Mouse (Mus musculus): ENCODE data around the gene Lmf2. TPM values are rescaled to one million over a fixed set of nuclear protein-coding genes. Genes with fewer than 3 reads are reported as not detected.

Gene Lmf2
- polyA plus RNA-seq, 1 experiment from 2014 or later = 26.8 TPM

GRCm38 (mm10) chr15:89307461-89307860 is 48.0 kb downstream of the Lmf2 start:
- H3K4me1 ChIP-seq (replicated peaks; ENCODE audit: control insufficient read depth, insufficient read depth, low read length) = no peaks in the 10 kb centered on the region
- H3K4me2 ChIP-seq (replicated peaks; ENCODE audit: low read depth, low read length) = no peak overlapping the region
- H3K27ac ChIP-seq (ENCODE audit: low read depth, low read length) = no peak overlapping the region
- peaks cover 3% of the 10 kb centered on the region for H3K36me3 ChIP-seq (ENCODE audit: control insufficient read depth, insufficient read depth, low read length)
- no peaks in the 10 kb centered on the region for H3K27me3 ChIP-seq (ENCODE audit: control insufficient read depth, insufficient read depth, low read length)
- WGBS = 93% methylated on average over 13 of the region's 13 CpGs
- DNase-seq (ENCODE audit: low spot score) (no peak), ATAC-seq (ENCODE audit: low FRiP score) (no peak)
- no peaks in the 10 kb centered on the region for H3K9me3 ChIP-seq (ENCODE audit: control insufficient read depth, low read length)
- no peak overlapping the region for H3K4me3 ChIP-seq (ENCODE audit: low read depth, low read length)
- H3K9ac ChIP-seq (ENCODE audit: low read depth, low read length) = no peak overlapping the region

- Histone ChIP-seq H3K27me3 (ENCODE audit: control insufficient read depth, insufficient read depth, low read length) (no peaks in the 10 kb centered on the region), H3K4me2 (replicated peaks; ENCODE audit: low read depth, low read length) (no peak overlapping the region), H3K27ac (ENCODE audit: low read depth, low read length) (no peak overlapping the region), H3K9me3 (ENCODE audit: control insufficient read depth, low read length) (no peaks in the 10 kb centered on the region), H3K36me3 (ENCODE audit: control insufficient read depth, insufficient read depth, low read length) (peaks cover 7% of the 10 kb centered on the region), H3K9ac (ENCODE audit: low read depth, low read length) (no peak overlapping the region), H3K4me3 (ENCODE audit: low read depth, low read length) (no peak overlapping the region), H3K4me1 (replicated peaks; ENCODE audit: control insufficient read depth, insufficient read depth, low read length) (no peaks in the 10 kb centered on the region)
- ATAC-seq (ENCODE audit: low FRiP score) (no peak), DNase-seq (ENCODE audit: low spot score) (no peak)
- WGBS = 77% methylated on average over 1 of the region's 1 CpGs
Observed at GRCm38 (mm10) chr15:89305966-89306365, 49.5 kb downstream of the Lmf2 start.

Other genes with a start within 250 kb of the Lmf2 start
- 17.5 and 17.6 TPM in 2 replicates for gene Tubgcp6, start 232.5 kb downstream of the Lmf2 start, polyA plus RNA-seq (2014; fragmentation: Nextera tagmentation; extraction: Ambion mirVana)
- 9.4 and 10.7 TPM in 2 replicates for gene Hdac10, start 227.0 kb downstream of the Lmf2 start, polyA plus RNA-seq (2014; fragmentation: Nextera tagmentation; extraction: Ambion mirVana)
- gene Mapk12, start 215.0 kb downstream of the Lmf2 start, polyA plus RNA-seq (2014; fragmentation: Nextera tagmentation; extraction: Ambion mirVana) = 16.5 and 17.8 TPM in 2 replicates
- gene Mapk11, start 206.0 kb downstream of the Lmf2 start, polyA plus RNA-seq (2014; fragmentation: Nextera tagmentation; extraction: Ambion mirVana) = 38.5 and 40.4 TPM in 2 replicates
- 97.4 and 104 TPM in 2 replicates for gene Plxnb2, start 174.9 kb downstream of the Lmf2 start, polyA plus RNA-seq (2014; fragmentation: Nextera tagmentation; extraction: Ambion mirVana)
- 28.3 and 31.2 TPM in 2 replicates for gene Dennd6b, start 159.2 kb downstream of the Lmf2 start, polyA plus RNA-seq (2014; fragmentation: Nextera tagmentation; extraction: Ambion mirVana)
- gene Ppp6r2, start 144.1 kb downstream of the Lmf2 start, polyA plus RNA-seq (2014; fragmentation: Nextera tagmentation; extraction: Ambion mirVana) = 42.1 and 46.0 TPM in 2 replicates
- 57.4 and 66.4 TPM in 2 replicates for gene Sbf1, start 40.3 kb downstream of the Lmf2 start, polyA plus RNA-seq (2014; fragmentation: Nextera tagmentation; extraction: Ambion mirVana)
- 0.12 TPM in 1 of 2 replicates, not detected in the other for gene Adm2, start 32.9 kb downstream of the Lmf2 start, polyA plus RNA-seq (2014; fragmentation: Nextera tagmentation; extraction: Ambion mirVana)
- gene Miox, start 21.3 kb downstream of the Lmf2 start, polyA plus RNA-seq (2014; fragmentation: Nextera tagmentation; extraction: Ambion mirVana) = not detected in 2 replicates
- gene Ncaph2, start 60 bp upstream of the Lmf2 start, polyA plus RNA-seq (2014; fragmentation: Nextera tagmentation; extraction: Ambion mirVana) = 133 and 140 TPM in 2 replicates
- 7.4 and 7.9 TPM in 2 replicates for gene Sco2, start 18.2 kb upstream of the Lmf2 start, polyA plus RNA-seq (2014; fragmentation: Nextera tagmentation; extraction: Ambion mirVana)
- 1.4 and 1.7 TPM in 2 replicates for gene Tymp, start 21.4 kb upstream of the Lmf2 start, polyA plus RNA-seq (2014; fragmentation: Nextera tagmentation; extraction: Ambion mirVana)
- 1.7 and 2.6 TPM in 2 replicates for gene Odf3b, start 23.6 kb upstream of the Lmf2 start, polyA plus RNA-seq (2014; fragmentation: Nextera tagmentation; extraction: Ambion mirVana)
- gene Klhdc7b, start 29.3 kb upstream of the Lmf2 start, polyA plus RNA-seq (2014; fragmentation: Nextera tagmentation; extraction: Ambion mirVana) = not detected in 2 replicates
- gene Syce3, start 54.8 kb upstream of the Lmf2 start, polyA plus RNA-seq (2014; fragmentation: Nextera tagmentation; extraction: Ambion mirVana) = not detected in 2 replicates
- gene Cpt1b, start 70.2 kb upstream of the Lmf2 start, polyA plus RNA-seq (2014; fragmentation: Nextera tagmentation; extraction: Ambion mirVana) = 0.73 and 0.93 TPM in 2 replicates
- gene C730034F03Rik, start 73.9 kb upstream of the Lmf2 start, polyA plus RNA-seq (2014; fragmentation: Nextera tagmentation; extraction: Ambion mirVana) = 2.6 and 4.0 TPM in 2 replicates
- gene Gm44502, start 74.0 kb upstream of the Lmf2 start, polyA plus RNA-seq (2014; fragmentation: Nextera tagmentation; extraction: Ambion mirVana) = not detected in 2 replicates
- 54.7 and 63.4 TPM in 2 replicates for gene Chkb, start 74.2 kb upstream of the Lmf2 start, polyA plus RNA-seq (2014; fragmentation: Nextera tagmentation; extraction: Ambion mirVana)
- 22.4 and 24.1 TPM in 2 replicates for gene Mapk8ip2, start 98.3 kb upstream of the Lmf2 start, polyA plus RNA-seq (2014; fragmentation: Nextera tagmentation; extraction: Ambion mirVana)
- gene Arsa, start 121.8 kb upstream of the Lmf2 start, polyA plus RNA-seq (2014; fragmentation: Nextera tagmentation; extraction: Ambion mirVana) = 10.0 and 10.4 TPM in 2 replicates
- 2.8 and 3.5 TPM in 2 replicates for gene Shank3, start 144.0 kb upstream of the Lmf2 start, polyA plus RNA-seq (2014; fragmentation: Nextera tagmentation; extraction: Ambion mirVana)
- gene Acr, start 212.7 kb upstream of the Lmf2 start, polyA plus RNA-seq (2014; fragmentation: Nextera tagmentation; extraction: Ambion mirVana) = 0.39 and 0.76 TPM in 2 replicates
- gene Rabl2, start 236.3 kb upstream of the Lmf2 start, polyA plus RNA-seq (2014; fragmentation: Nextera tagmentation; extraction: Ambion mirVana) = 85.3 and 91.0 TPM in 2 replicates